Mouse (Mus musculus) liver, postnatal 0 days (tissue): ENCODE results near the gene Syt2.

Source experiments
- CTCF ChIP-seq: sonication (generic); IDR thresholded peaks from 2 replicates; pipeline ENCODE4 v1.5.1; 2016; ENCODE audit warnings: antibody characterized with exemption, low read depth
- EP300 ChIP-seq: IDR thresholded peaks from 2 replicates; pipeline ENCODE4 v1.6.1; 2016; ENCODE audit warnings: antibody characterized with exemption, low read depth, mild to moderate bottlenecking

DNA sequence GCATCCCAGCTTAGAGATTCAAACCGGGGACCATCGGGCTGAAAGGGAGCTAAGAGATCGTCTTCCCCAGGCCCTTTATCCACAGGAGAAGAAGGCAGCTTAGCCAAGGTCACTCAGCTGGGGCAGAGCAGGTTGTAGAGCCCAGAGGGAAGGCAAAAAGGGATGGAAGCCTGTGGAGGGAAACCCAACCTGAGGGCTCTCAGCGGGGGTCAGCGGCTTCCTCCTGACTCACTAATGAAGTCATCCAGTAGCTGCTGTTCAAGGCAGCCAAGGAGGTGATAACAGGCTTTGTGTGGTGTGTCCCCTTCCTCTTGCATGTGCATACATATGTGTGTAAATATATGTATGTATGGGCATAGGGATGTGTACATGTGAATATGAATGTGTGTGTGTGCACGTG, 54.7 kb downstream of the Syt2 start:
- TF ChIP-seq CTCF (no peak), EP300 (no peak)
